Mouse (Mus musculus) macrophage (primary cell): ENCODE results near the gene Krt33b. TPM values are rescaled to one million over a fixed set of nuclear protein-coding genes. Genes with fewer than 3 reads are reported as not detected.

Source experiments
- H3K27ac ChIP-seq: fragments of 350-480 bp; formaldehyde crosslinking; 2 replicates; pipeline ENCODE4 v1.9.0; 2021
- H3K36me3 ChIP-seq: fragments of 350-480 bp; formaldehyde crosslinking; 2 replicates; pipeline ENCODE4 v1.9.0; 2021; ENCODE audit errors: inconsistent target
- H3K4me3 ChIP-seq: fragments of 350-480 bp; formaldehyde crosslinking; 2 replicates; pipeline ENCODE4 v1.9.0; 2021; ENCODE audit errors: inconsistent target
- H3K79me2 ChIP-seq: fragments of 350-480 bp; formaldehyde crosslinking; 2 replicates; pipeline ENCODE4 v1.9.0; 2021; ENCODE audit errors: inconsistent target
- WGBS: methylation state at CpG from one replicate; pipeline ENCODE4 v1.1.7; 2026; ENCODE audit warnings: inconsistent platforms; ENCODE audit not compliant: missing documents; 5-methylcytosine and 5-hydroxymethylcytosine counted together
- polyA plus RNA-seq: library from polyadenylated mRNA; stranded (reverse); fragments of 250-400 nt; gene quantifications from 3 replicates; pipeline ENCODE4 v1.2.4, GENCODE M21; 2018; ENCODE audit warnings: inconsistent platforms
- total RNA-seq, 78 experiments: library from RNA; depleted of rRNA; stranded (reverse); fragments of 250-400 nt; gene quantifications; 1 replicate in 9 of 78; 2 replicates in 24 of 78; 3 replicates in 43 of 78; 4 replicates in 2 of 78; pipeline ENCODE4 v1.2.4; 2018; ENCODE audit warnings: inconsistent platforms in 56 of 78

The Krt33b gene
- total RNA-seq (2018; cell fraction: chromatin; rRNA removed), result not detected
- total RNA-seq (2018; cell fraction: cytosol; rRNA removed), result not detected
- not detected for total RNA-seq (2018; cell fraction: nucleus; rRNA removed)
- polyA plus RNA-seq, result not detected in 3 replicates

- 89% methylated on average over 6 of the region's 6 CpGs for WGBS
- Histone ChIP-seq H3K27ac (no peak within 1 kb of the TSS), H3K79me2 (no peaks in the 10 kb centered on the region), H3K36me3 (no peaks in the 10 kb centered on the region), H3K4me3 (no peak within 1 kb of the TSS)
Observed at GRCm38 (mm10) chr11:100029768-100030167, at the start of gene Krt33b. Gene Krt33b, minus strand, starts transcription at chr11:100029868.

GRCm38 (mm10) chr11:100073873-100074272 is 44.2 kb upstream of the Krt33b start:
- no peaks in the 10 kb centered on the region for H3K79me2 ChIP-seq
- H3K4me3 ChIP-seq, result no peak overlapping the region
- H3K36me3 ChIP-seq, result no peaks in the 10 kb centered on the region
- WGBS, result 40% methylated on average over 1 of the region's 1 CpGs
- no peak overlapping the region for H3K27ac ChIP-seq

- WGBS, result 84% methylated on average over 17 of the region's 17 CpGs
- H3K79me2 ChIP-seq, result no peaks in the 10 kb centered on the region
- H3K27ac ChIP-seq, result no peak overlapping the region
- no peak overlapping the region for H3K4me3 ChIP-seq
- no peaks in the 10 kb centered on the region for H3K36me3 ChIP-seq
Observed at GRCm38 (mm10) chr11:100067293-100068036, 37.8 kb upstream of the Krt33b start.

GRCm38 (mm10) chr11:100066236-100067010 is 36.8 kb upstream of the Krt33b start:
- WGBS, result 91% methylated on average over 12 of the region's 12 CpGs
- Histone ChIP-seq H3K27ac (no peak overlapping the region), H3K4me3 (no peak overlapping the region), H3K36me3 (no peaks in the 10 kb centered on the region), H3K79me2 (no peaks in the 10 kb centered on the region)

- H3K36me3 ChIP-seq, result no peaks in the 10 kb centered on the region
- no peak overlapping the region for H3K27ac ChIP-seq
- H3K4me3 ChIP-seq, result no peak overlapping the region
- no peaks in the 10 kb centered on the region for H3K79me2 ChIP-seq
- WGBS, result 85% methylated on average over 7 of the region's 8 CpGs
Observed at GRCm38 (mm10) chr11:100058875-100059274, 29.2 kb upstream of the Krt33b start.

- Histone ChIP-seq H3K36me3 (no peaks in the 10 kb centered on the region), H3K79me2 (no peaks in the 10 kb centered on the region), H3K27ac (no peak overlapping the region), H3K4me3 (no peak overlapping the region)
- 53% methylated on average over 9 of the region's 9 CpGs for WGBS
Observed at GRCm38 (mm10) chr11:100055686-100056655, 26.3 kb upstream of the Krt33b start.

GRCm38 (mm10) chr11:100050451-100050850 is 20.8 kb upstream of the Krt33b start, which contains the start of gene Krt31:
Gene Krt31, minus strand, starts transcription at chr11:100050551.
- H3K79me2 ChIP-seq, result no peaks in the 10 kb centered on the region
- no peak within 1 kb of the TSS for H3K27ac ChIP-seq
- no peaks in the 10 kb centered on the region for H3K36me3 ChIP-seq
- no peak within 1 kb of the TSS for H3K4me3 ChIP-seq
- 75% methylated on average over 3 of the region's 3 CpGs for WGBS

- Histone ChIP-seq H3K79me2 (no peaks in the 10 kb centered on the region), H3K36me3 (no peaks in the 10 kb centered on the region), H3K27ac (no peak overlapping the region), H3K4me3 (no peak overlapping the region)
- WGBS, result 91% methylated on average over 2 of the region's 2 CpGs
Observed at GRCm38 (mm10) chr11:100047193-100047592, 17.5 kb upstream of the Krt33b start.

- Histone ChIP-seq H3K79me2 (no peaks in the 10 kb centered on the region), H3K4me3 (no peak overlapping the region), H3K27ac (no peak overlapping the region), H3K36me3 (no peaks in the 10 kb centered on the region)
- 74% methylated on average over 6 of the region's 6 CpGs for WGBS
Observed at GRCm38 (mm10) chr11:100046303-100046866, 16.7 kb upstream of the Krt33b start.

- no peaks in the 10 kb centered on the region for H3K79me2 ChIP-seq
- no peaks in the 10 kb centered on the region for H3K36me3 ChIP-seq
- WGBS, result 85% methylated on average over 4 of the region's 6 CpGs
Observed at GRCm38 (mm10) chr11:100041454-100041853, 11.8 kb upstream of the Krt33b start, which contains the start of gene Krt34. Gene Krt34, minus strand, starts transcription at chr11:100041554.

GRCm38 (mm10) chr11:100021438-100021837 is 8.2 kb downstream of the Krt33b start:
- Histone ChIP-seq H3K27ac (no peak overlapping the region), H3K79me2 (no peaks in the 10 kb centered on the region), H3K36me3 (no peaks in the 10 kb centered on the region), H3K4me3 (no peak overlapping the region)
- WGBS, result 79% methylated on average over 5 of the region's 5 CpGs

More at GRCm38 (mm10) chr11:100041454-100041853, 11.8 kb upstream of the Krt33b start, which contains the start of gene Krt34:
- H3K27ac ChIP-seq, result no peak within 1 kb of the TSS
- H3K4me3 ChIP-seq, result no peak within 1 kb of the TSS

GRCm38 (mm10) chr11:100019466-100019865 is 10.2 kb downstream of the Krt33b start:
- WGBS, result 67% methylated on average over 1 of the region's 1 CpGs
- no peak overlapping the region for H3K27ac ChIP-seq
- H3K4me3 ChIP-seq, result no peak overlapping the region
- no peaks in the 10 kb centered on the region for H3K36me3 ChIP-seq
- no peaks in the 10 kb centered on the region for H3K79me2 ChIP-seq

- Histone ChIP-seq H3K36me3 (no peaks in the 10 kb centered on the region), H3K27ac (no peak within 1 kb of the TSS), H3K79me2 (no peaks in the 10 kb centered on the region), H3K4me3 (no peak within 1 kb of the TSS)
- 64% methylated on average over 4 of the region's 4 CpGs for WGBS
Observed at GRCm38 (mm10) chr11:100016112-100016511, 13.6 kb downstream of the Krt33b start, which contains the start of gene Krt33a. Gene Krt33a, minus strand, starts transcription at chr11:100016212.
